Mouse (Mus musculus): Measurements from ENCODE around the gene Krt88.

DNA sequence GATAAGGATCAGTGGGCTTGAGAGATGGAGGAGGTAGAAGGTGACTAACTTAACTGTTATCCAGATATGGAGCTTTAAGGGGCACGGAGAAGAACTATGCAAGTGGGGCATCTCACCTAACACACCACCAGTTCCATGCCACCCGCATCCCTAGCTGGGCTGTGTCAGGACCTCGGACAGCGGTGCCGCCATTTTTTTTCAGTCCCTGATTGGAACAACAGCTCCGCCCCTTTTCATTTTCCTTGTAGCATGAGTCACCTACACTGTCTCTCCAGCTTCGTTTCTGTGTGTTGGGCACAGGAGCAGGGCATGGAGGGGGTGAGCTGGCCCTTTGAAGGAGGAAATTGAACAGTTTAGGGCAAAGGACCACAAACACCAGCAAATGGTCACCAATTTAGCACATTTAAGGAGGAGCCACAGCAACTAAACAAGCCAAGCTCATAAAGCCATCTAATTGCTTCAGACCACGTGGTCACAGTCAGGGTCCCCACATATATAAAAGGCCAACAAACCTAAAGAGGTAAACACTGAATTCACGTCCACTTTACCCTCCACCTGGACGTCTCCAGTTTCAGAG lies 25.5 kb downstream of the Krt88 start, which contains the start of gene Krt86:
- no peak for TF ChIP-seq POLR2A (IDR thresholded peaks at IDR 0.05; ENCODE audit: insufficient read depth, low read depth, low read length)
- no peak for TF ChIP-seq CTCF (IDR thresholded peaks at IDR 0.05)
